Mouse (Mus musculus): Measurements from ENCODE around the gene Spsb4. TPM values are rescaled to one million over a fixed set of nuclear protein-coding genes. Genes with fewer than 3 reads are reported as not detected.

Gene Spsb4
- total and polyA plus RNA-seq, 3 experiments: not detected

DNA sequence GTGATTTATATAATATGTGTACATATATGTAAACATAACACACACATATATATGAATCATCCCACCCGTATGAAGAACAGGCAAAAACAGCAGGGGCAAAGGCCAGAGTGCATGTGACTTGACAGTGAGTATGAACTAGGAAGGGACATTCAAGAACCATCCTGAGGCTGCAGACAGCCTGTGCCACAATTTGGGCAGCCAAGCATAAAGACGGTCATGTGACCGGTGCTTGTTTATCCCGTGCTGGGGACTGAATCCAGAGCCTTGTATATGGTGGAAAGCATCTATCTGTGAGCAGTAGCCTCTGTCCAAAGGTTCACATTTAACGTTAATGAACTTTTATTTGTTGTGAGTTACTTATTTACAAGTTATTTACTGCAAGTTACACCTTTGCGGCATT is 103.8 kb downstream of the Spsb4 start:
- no peaks in the 10 kb centered on the region for H3K36me3 ChIP-seq (ENCODE audit: control insufficient read depth in 1 of 2, insufficient read depth in 2 of 2, low read length in 2 of 2)
- H3K79me2 ChIP-seq (ENCODE audit: control insufficient read depth, insufficient read depth, low read length, poor library complexity): no peaks in the 10 kb centered on the region
- H3K4me1 ChIP-seq (ENCODE audit: control insufficient read depth in 1 of 2, insufficient read depth in 2 of 2, low read length in 2 of 2): peaks cover 0 to 6% of the 10 kb centered on the region in 2 experiments; a peak in 2 of 4 replicates
- peaks cover 7 to 8% of the 10 kb centered on the region in 2 experiments for H3K27me3 ChIP-seq (ENCODE audit: control insufficient read depth in 1 of 2, insufficient read depth in 2 of 2, low read length in 2 of 2)
- no peak overlapping the region for H3K27ac ChIP-seq (ENCODE audit: control insufficient read depth, low read depth, low read length)
- TF ChIP-seq TAL1 (IDR thresholded peaks at IDR 0.05; ENCODE audit: low read length) (no peak), UBTF (IDR thresholded peaks at IDR 0.05; ENCODE audit: borderline replicate concordance, insufficient read depth, low read depth, low read length) (no peak), POLR2AphosphoS5 (IDR thresholded peaks at IDR 0.05; ENCODE audit: borderline replicate concordance, low read depth, low read length) (no peak), TCF12 (IDR thresholded peaks at IDR 0.05; ENCODE audit: low read depth, low read length) (no peak), MYB (IDR thresholded peaks at IDR 0.05; ENCODE audit: low read depth, low read length) (no peak), JUND (IDR thresholded peaks at IDR 0.05; ENCODE audit: low read depth, low read length) (no peak), MYC (IDR thresholded peaks at IDR 0.05; ENCODE audit: low read depth, low read length) (no peak), NELFE (IDR thresholded peaks at IDR 0.05; ENCODE audit: low read depth, low read length) (no peak), USF2 (IDR thresholded peaks at IDR 0.05; ENCODE audit: borderline replicate concordance in 1 of 2, insufficient read depth in 1 of 2, low read depth in 1 of 2, low read length in 2 of 2) (no peak), GABPA (IDR thresholded peaks at IDR 0.05; ENCODE audit: low read depth, low read length) (no peak), BHLHE40 (IDR thresholded peaks at IDR 0.05; ENCODE audit: borderline replicate concordance, low read depth, low read length) (no peak), MAX (IDR thresholded peaks at IDR 0.05; ENCODE audit: low read length) (no peak), ZNF384 (IDR thresholded peaks at IDR 0.05; ENCODE audit: low read depth, low read length) (no peak), ZKSCAN1 (IDR thresholded peaks at IDR 0.05; ENCODE audit: low read depth, low read length) (no peak)
- no peaks in the 10 kb centered on the region for H3K9me3 ChIP-seq (replicated peaks; ENCODE audit: insufficient read depth, low read length)
- no peak overlapping the region for H3K4me3 ChIP-seq (ENCODE audit: control insufficient read depth in 1 of 2, insufficient read depth in 1 of 2, low read depth in 2 of 2, low read length in 2 of 2)
- no peak overlapping the region for H3K9ac ChIP-seq (ENCODE audit: control insufficient read depth, low read depth, low read length, poor library complexity, severe bottlenecking)
- no peak for DNase-seq (ENCODE audit: low read depth, low spot score)

- no peaks in the 10 kb centered on the region for H3K36me3 ChIP-seq (ENCODE audit: control insufficient read depth in 1 of 2, insufficient read depth in 2 of 2, low read length in 2 of 2)
- H3K9ac ChIP-seq (ENCODE audit: control insufficient read depth, low read depth, low read length, poor library complexity, severe bottlenecking): no peak overlapping the region
- H3K27me3 ChIP-seq (ENCODE audit: control insufficient read depth in 1 of 2, insufficient read depth in 2 of 2, low read length in 2 of 2): peaks cover 10 to 15% of the 10 kb centered on the region in 2 experiments
- TF ChIP-seq SMC3 (IDR thresholded peaks at IDR 0.05; ENCODE audit: low read depth, low read length) (no peak), ETS1 (IDR thresholded peaks at IDR 0.05; ENCODE audit: low read depth, low read length) (no peak), MAFK (IDR thresholded peaks at IDR 0.05; ENCODE audit: borderline replicate concordance, low read depth, low read length) (no peak), RAD21 (IDR thresholded peaks at IDR 0.05; ENCODE audit: low read depth, low read length) (peak; percentile 26), MAZ (IDR thresholded peaks at IDR 0.05; ENCODE audit: low read depth, low read length) (no peak), KAT2A (conservative IDR thresholded peaks at IDR 0.05; ENCODE audit: low read depth, low read length) (no peak), CTCF (IDR thresholded peaks at IDR 0.05 in 2 of 3, conservative IDR thresholded peaks at IDR 0.05 in 1 of 3; ENCODE audit: control insufficient read depth in 1 of 3, insufficient read depth in 1 of 3, low read depth in 2 of 3, low read length in 3 of 3, poor library complexity in 1 of 3, severe bottlenecking in 1 of 3) (peak in 2 of 3 experiments; percentile 48 to 54; a peak in 4 of 6 replicates)
- H3K79me2 ChIP-seq (ENCODE audit: control insufficient read depth, insufficient read depth, low read length, poor library complexity): no peaks in the 10 kb centered on the region
- DNase-seq (ENCODE audit: low read depth, low spot score): peak; percentile 32
- peaks cover 0 to 6% of the 10 kb centered on the region in 2 experiments; a peak in 2 of 4 replicates for H3K4me1 ChIP-seq (ENCODE audit: control insufficient read depth in 1 of 2, insufficient read depth in 2 of 2, low read length in 2 of 2)
- H3K9me3 ChIP-seq (replicated peaks; ENCODE audit: insufficient read depth, low read length): no peaks in the 10 kb centered on the region
- no peak overlapping the region for H3K27ac ChIP-seq (ENCODE audit: control insufficient read depth, low read depth, low read length)
- no peak overlapping the region for H3K4me3 ChIP-seq (ENCODE audit: control insufficient read depth in 1 of 2, insufficient read depth in 1 of 2, low read depth in 2 of 2, low read length in 2 of 2)
Observed at GRCm38 (mm10) chr9:96914005-96914404, 104.6 kb downstream of the Spsb4 start.

Measured in MEL (cell line).